9 mouse cellular contexts compared by ENCODE assay signal in the genomic region with DNA sequence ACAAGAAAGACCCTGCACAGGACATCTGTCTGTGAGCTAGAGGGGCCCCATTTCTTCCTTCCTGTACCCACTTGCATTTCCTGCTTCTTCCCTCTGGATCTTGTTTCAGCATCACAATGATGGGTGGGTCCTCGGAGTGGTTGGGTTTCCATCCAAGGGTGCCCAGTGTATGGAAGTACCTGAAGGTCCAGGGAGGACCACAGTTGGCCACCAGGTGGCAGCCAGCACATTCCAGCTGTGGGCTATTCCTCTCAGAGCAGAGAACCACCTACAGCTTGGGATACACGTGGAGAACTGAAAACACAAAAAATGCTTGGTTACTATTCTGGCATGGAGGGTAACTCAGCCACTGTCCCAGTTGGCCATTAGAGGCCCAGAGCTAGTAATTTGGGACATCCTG. TPM values are rescaled to one million over a fixed set of nuclear protein-coding genes. Genes with fewer than 3 reads are reported as not detected.
DNase-seq lines count a peak whose midpoint lies in the region; ATAC-seq and TF ChIP-seq lines count a peak whose summit lies in the region.
"Had no signal": no experiment of that assay in that cellular context is flagged by ENCODE, and none has a peak within 500 bp of the region (broad histone marks: within the 10 kb centered on the region; RNA-seq: fewer than 3 reads in every experiment).

No protein-coding gene starts in this region.

- peak; percentile 86 for TF ChIP-seq CTCF in stomach, postnatal 0 days (IDR thresholded peaks at IDR 0.05; ENCODE audit: low read depth)

- no peak for DNase-seq in frontal cortex, postnatal 10 days (ENCODE audit: low spot score in 2 of 2)
- DNase-seq in CD4-positive helper T cell, adult 2 months (ENCODE audit: low read depth, low spot score) = peak; percentile 14
- DNase-seq in c-Kit-positive CD71-negative TER-119-negative erythroid progenitor cells, embryonic 14.5 days (ENCODE audit: low read depth) = peak; percentile 6
- DNase-seq in heart, postnatal 10 days = peak; percentile 71 to 81
- DNase-seq in kidney, postnatal 14 days = peak; percentile 81
- DNase-seq in stomach, postnatal 0 days (ENCODE audit: low spot score) = peak; percentile 76

- intact Hi-C loops in heart, postnatal 10 days (cut with DNase I) = loop anchor here (1.0 to 5.0 kb wide), 2 partner anchors 93 to 297 kb away; no protein-coding TSS in a partner anchor

- H3K36me3 ChIP-seq in stomach, postnatal 0 days (ENCODE audit: control insufficient read depth, insufficient read depth, low read length) = no peaks in the 10 kb centered on the region

- H3K4me3 ChIP-seq in stomach, postnatal 0 days (ENCODE audit: low read depth, low read length) = no peak overlapping the region

- no peaks in the 10 kb centered on the region for H3K4me1 ChIP-seq in stomach, postnatal 0 days (replicated peaks; ENCODE audit: control insufficient read depth, insufficient read depth)

- H3K9ac ChIP-seq in stomach, postnatal 0 days (ENCODE audit: low read length) = no peak overlapping the region

- no peak for TF ChIP-seq EP300 in stomach, postnatal 0 days (optimal IDR thresholded peaks at IDR 0.05)

- no peak overlapping the region for H3K27ac ChIP-seq in stomach, postnatal 0 days (replicated peaks)

- H3K9me3 ChIP-seq in stomach, postnatal 0 days (ENCODE audit: control insufficient read depth, low read length) = no peaks in the 10 kb centered on the region

- peak; percentile 82 for ATAC-seq in frontal cortex, adult (ENCODE audit: low TSS enrichment)
- peak; percentile 82 for ATAC-seq in megakaryocyte progenitor cell, adult 5-6 weeks (replicated peaks; ENCODE audit: poor library complexity)
- peak; percentile 66 for ATAC-seq in stomach, postnatal 0 days (ENCODE audit: low FRiP score, low TSS enrichment)

- WGBS in stomach, postnatal 0 days = 17% methylated on average over 2 of the region's 2 CpGs

- H3K4me2 ChIP-seq in stomach, postnatal 0 days (replicated peaks; ENCODE audit: low read depth) = no peak overlapping the region

- H3K27me3 ChIP-seq in stomach, postnatal 0 days (ENCODE audit: control insufficient read depth, insufficient read depth, low read length) = no peaks in the 10 kb centered on the region

RNA-seq across cellular contexts. Expression of gene Tmem255b, which starts 20.3 kb away (rescaled TPM):
- total RNA-seq in heart, postnatal 10 days (2021) = 10 to 100 TPM; 13.5 to 18.8 TPM
- not detected in 2 replicates for total RNA-seq in megakaryocyte progenitor cell, adult 5-6 weeks (2015)
- total RNA-seq in megakaryocyte progenitor cell, adult 5-6 weeks (2017) = not detected in 2 replicates
- polyA plus RNA-seq in stomach, postnatal 0 days (2015; fragmentation: Nextera tagmentation; extraction: Ambion mirVana) = 5.5 and 6.3 TPM in 2 replicates

RNA-seq across cellular contexts. Expression of gene Gas6, which starts 39.0 kb away (rescaled TPM):
- 100 to 1,000 TPM; 135 to 143 TPM for total RNA-seq in heart, postnatal 10 days (2021)
- not detected in 2 replicates for total RNA-seq in megakaryocyte progenitor cell, adult 5-6 weeks (2015)
- total RNA-seq in megakaryocyte progenitor cell, adult 5-6 weeks (2017) = 0.12 and 0.84 TPM in 2 replicates
- 197 and 213 TPM in 2 replicates for polyA plus RNA-seq in stomach, postnatal 0 days (2015; fragmentation: Nextera tagmentation; extraction: Ambion mirVana)

RNA-seq across cellular contexts. Expression of gene Grk1, which starts 50.4 kb away (rescaled TPM):
- total RNA-seq in heart, postnatal 10 days (2021) = under 1 TPM in 1 of 2 experiments, not detected in 1; 0.05 TPM
- not detected in 2 replicates for total RNA-seq in megakaryocyte progenitor cell, adult 5-6 weeks (2015)
- 0.07 TPM in 1 of 2 replicates, not detected in the other for total RNA-seq in megakaryocyte progenitor cell, adult 5-6 weeks (2017)
- 0.02 TPM in 1 of 2 replicates, not detected in the other for polyA plus RNA-seq in stomach, postnatal 0 days (2015; fragmentation: Nextera tagmentation; extraction: Ambion mirVana)
- total RNA-seq: layer of hippocampus, postnatal 25 days had no signal

RNA-seq across cellular contexts. Expression of gene Atp4b, which starts 58.7 kb away (rescaled TPM):
- not detected for total RNA-seq in heart, postnatal 10 days (2021)
- 0.32 and 0.73 TPM in 2 replicates for total RNA-seq in megakaryocyte progenitor cell, adult 5-6 weeks (2015)
- not detected in 2 replicates for total RNA-seq in megakaryocyte progenitor cell, adult 5-6 weeks (2017)
- polyA plus RNA-seq in stomach, postnatal 0 days (2015; fragmentation: Nextera tagmentation; extraction: Ambion mirVana) = 776 and 950 TPM in 2 replicates
- total RNA-seq: layer of hippocampus, postnatal 25 days had no signal

Comparison
In these comparisons a context has a peak if more than half of its experiments do, and no peak if none do; other contexts are left out.
1. DNase-seq: peak in CD4-positive helper T cell, adult 2 months (single experiment), c-Kit-positive CD71-negative TER-119-negative erythroid progenitor cells, embryonic 14.5 days (single experiment), heart, postnatal 10 days (2 of 2), kidney, postnatal 14 days (single experiment) and stomach, postnatal 0 days (single experiment); none in frontal cortex, postnatal 10 days (0 of 2).
2. RNA of gene Tmem255b, which starts 20.3 kb away (total RNA-seq): 13.5 to 18.8 TPM in heart, postnatal 10 days; not detected in megakaryocyte progenitor cell, adult 5-6 weeks; every median in the first group is over 10 times any median in the second.
3. RNA of gene Gas6, which starts 39.0 kb away (total RNA-seq): 135 to 143 TPM in heart, postnatal 10 days; 0.12 to 0.84 TPM in megakaryocyte progenitor cell, adult 5-6 weeks; every median in the first group is over 10 times any median in the second.
4. Peak in every context shown above with its lines, with median percentiles within 50 percentile points of each other: ATAC-seq.